Mouse (Mus musculus): Measurements from ENCODE around the gene Tmem212. TPM values are rescaled to one million over a fixed set of nuclear protein-coding genes. Genes with fewer than 3 reads are reported as not detected.

Tmem212 gene
- polyA plus RNA-seq, 1 experiment from 2014 or later = 0.82 TPM

GRCm38 (mm10) chr3:27921268-27922020 is 25.3 kb upstream of the Tmem212 start:
- no peaks in the 10 kb centered on the region for H3K4me1 ChIP-seq
- no peak overlapping the region for H3K4me2 ChIP-seq
- 93% methylated on average over 11 of the region's 11 CpGs for WGBS
- H3K9me3 ChIP-seq (replicated peaks) = no peaks in the 10 kb centered on the region
- H3K4me3 ChIP-seq (replicated peaks) = no peak overlapping the region
- H3K27ac ChIP-seq (replicated peaks) = no peak overlapping the region
- no peak for ATAC-seq (ENCODE audit: low FRiP score)
- H3K9ac ChIP-seq (replicated peaks) = no peak overlapping the region
- H3K27me3 ChIP-seq (replicated peaks) = no peaks in the 10 kb centered on the region
- no peaks in the 10 kb centered on the region for H3K36me3 ChIP-seq

DNA sequence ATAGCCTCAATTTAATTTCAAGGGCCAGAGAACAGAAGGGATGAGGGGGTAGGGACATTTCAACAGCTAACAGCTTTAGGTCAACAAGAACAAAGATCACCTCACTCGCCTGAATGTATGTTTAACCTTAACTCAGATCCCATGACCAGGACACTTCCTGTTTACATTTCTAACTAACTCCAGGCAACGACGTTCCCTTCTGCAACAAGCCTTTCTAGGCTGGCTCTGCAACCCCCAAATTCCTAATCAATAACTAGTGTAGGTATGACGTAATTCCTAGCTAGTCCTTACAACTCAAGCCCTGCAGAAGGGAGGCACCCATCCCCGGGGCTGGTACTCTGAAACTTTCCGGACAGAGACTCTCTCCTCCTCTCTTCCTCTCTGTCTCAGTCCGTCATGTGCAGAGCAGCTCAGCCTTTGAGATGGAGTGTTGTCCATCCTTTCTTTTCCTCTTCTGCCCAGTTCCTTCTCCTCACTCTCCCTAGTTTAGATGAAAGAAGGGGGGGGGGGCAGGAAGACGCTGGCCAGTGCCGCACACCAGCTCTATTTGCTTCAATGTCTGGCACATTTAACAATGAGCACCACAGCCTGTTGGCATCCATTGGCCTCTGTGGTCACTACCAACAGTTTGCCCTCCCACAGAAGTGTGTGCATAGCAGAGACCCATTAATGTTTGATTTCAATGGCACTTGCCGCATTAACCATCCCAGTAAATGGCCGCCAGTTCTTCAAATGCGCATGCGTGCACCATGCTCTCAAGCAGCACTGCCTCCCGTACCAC is 22.7 kb upstream of the Tmem212 start:
- Histone ChIP-seq H3K4me1 (no peaks in the 10 kb centered on the region), H3K36me3 (no peaks in the 10 kb centered on the region), H3K9me3 (replicated peaks) (no peaks in the 10 kb centered on the region), H3K9ac (replicated peaks) (no peak overlapping the region), H3K27me3 (replicated peaks) (no peaks in the 10 kb centered on the region), H3K4me2 (no peak overlapping the region), H3K4me3 (replicated peaks) (no peak overlapping the region), H3K27ac (replicated peaks) (no peak overlapping the region)
- 94% methylated on average over 14 of the region's 14 CpGs for WGBS
- no peak for ATAC-seq (ENCODE audit: low FRiP score)

DNA sequence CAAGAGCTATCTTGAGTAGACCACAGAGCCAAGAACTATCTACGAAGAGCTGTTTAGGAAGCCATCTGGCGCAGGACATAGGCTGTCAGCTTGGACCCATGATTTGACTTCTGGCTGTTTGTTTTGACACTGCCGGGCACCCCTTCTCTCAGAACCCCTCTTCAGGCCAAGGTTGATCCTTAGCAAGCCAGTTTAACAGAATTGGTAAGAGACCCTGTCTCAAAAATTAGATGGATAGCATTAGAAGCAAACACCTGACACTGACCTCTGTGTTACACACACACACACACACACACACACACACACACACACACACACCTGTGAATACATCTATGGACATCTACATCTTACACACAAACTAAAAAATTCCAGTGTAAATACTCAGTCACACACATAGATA is 12.8 kb upstream of the Tmem212 start:
- Histone ChIP-seq H3K4me2 (no peak overlapping the region), H3K4me1 (0 out of 2 replicates have a peak, but pooled peaks cover 4% of the 10 kb centered on the region), H3K27ac (replicated peaks) (no peak overlapping the region), H3K4me3 (replicated peaks) (no peak overlapping the region), H3K9ac (replicated peaks) (no peak overlapping the region), H3K36me3 (no peaks in the 10 kb centered on the region), H3K9me3 (replicated peaks) (0 out of 2 replicates have a peak, but pooled peaks cover 4% of the 10 kb centered on the region), H3K27me3 (replicated peaks) (no peaks in the 10 kb centered on the region)
- ATAC-seq (ENCODE audit: low FRiP score) = no peak
- 92% methylated on average over 3 of the region's 3 CpGs for WGBS

- WGBS = 77% methylated on average over 2 of the region's 2 CpGs
These were observed 12.1 kb upstream of the Tmem212 start for GRCm38 (mm10) chr3:27908316-27908715.

GRCm38 (mm10) chr3:27907301-27907700 is 11.1 kb upstream of the Tmem212 start:
- 84% methylated on average over 2 of the region's 2 CpGs for WGBS
- no peak for ATAC-seq (ENCODE audit: low FRiP score)

More at GRCm38 (mm10) chr3:27908316-27908715, 12.1 kb upstream of the Tmem212 start:
- ATAC-seq (ENCODE audit: low FRiP score) = no peak
- Histone ChIP-seq H3K9ac (replicated peaks) (no peak overlapping the region), H3K27me3 (replicated peaks) (no peaks in the 10 kb centered on the region), H3K9me3 (replicated peaks) (0 out of 2 replicates have a peak, but pooled peaks cover 4% of the 10 kb centered on the region), H3K4me1 (0 out of 2 replicates have a peak, but pooled peaks cover 4% of the 10 kb centered on the region), H3K4me2 (no peak overlapping the region), H3K36me3 (no peaks in the 10 kb centered on the region), H3K27ac (replicated peaks) (no peak overlapping the region), H3K4me3 (replicated peaks) (no peak overlapping the region)

DNA sequence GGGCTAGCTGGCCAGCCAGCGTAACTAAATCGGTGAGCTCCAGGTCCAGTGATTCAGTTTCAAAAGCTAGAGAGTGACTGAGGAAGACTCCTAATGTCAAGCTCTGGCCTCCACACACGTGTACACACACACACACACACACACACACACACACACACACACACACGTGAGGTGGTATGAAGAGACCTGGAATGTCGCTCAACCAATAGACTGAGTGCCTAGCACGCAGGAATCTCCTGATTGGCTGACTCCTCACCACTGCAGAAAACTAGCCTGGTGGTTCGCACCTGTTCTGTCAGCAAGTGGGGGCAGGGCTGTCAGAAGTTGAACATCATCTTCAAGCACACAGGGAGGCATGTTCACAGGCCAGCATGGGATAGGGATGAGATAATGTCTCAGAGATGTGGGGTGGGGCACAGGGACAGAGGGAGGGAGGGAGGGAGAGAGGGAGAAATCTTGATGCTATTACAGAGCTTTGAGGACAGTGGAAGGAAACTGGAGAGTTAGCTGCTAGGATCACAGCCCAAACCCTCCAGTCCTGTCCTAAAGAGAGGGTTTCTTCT is 10.6 kb upstream of the Tmem212 start:
- Histone ChIP-seq H3K4me3 (replicated peaks) (no peak overlapping the region), H3K4me2 (no peak overlapping the region), H3K27me3 (replicated peaks) (no peaks in the 10 kb centered on the region), H3K9ac (replicated peaks) (no peak overlapping the region), H3K4me1 (0 out of 2 replicates have a peak, but pooled peaks cover 4% of the 10 kb centered on the region), H3K27ac (replicated peaks) (no peak overlapping the region), H3K36me3 (no peaks in the 10 kb centered on the region), H3K9me3 (replicated peaks) (0 out of 2 replicates have a peak, but pooled peaks cover 4% of the 10 kb centered on the region)
- WGBS = 93% methylated on average over 7 of the region's 7 CpGs
- ATAC-seq (ENCODE audit: low FRiP score) = no peak

More at GRCm38 (mm10) chr3:27907301-27907700, 11.1 kb upstream of the Tmem212 start:
- no peak overlapping the region for H3K4me3 ChIP-seq (replicated peaks)
- no peak overlapping the region for H3K27ac ChIP-seq (replicated peaks)
- H3K27me3 ChIP-seq (replicated peaks) = no peaks in the 10 kb centered on the region
- 0 out of 2 replicates have a peak, but pooled peaks cover 4% of the 10 kb centered on the region for H3K9me3 ChIP-seq (replicated peaks)
- no peak overlapping the region for H3K4me2 ChIP-seq
- H3K9ac ChIP-seq (replicated peaks) = no peak overlapping the region
- 0 out of 2 replicates have a peak, but pooled peaks cover 4% of the 10 kb centered on the region for H3K4me1 ChIP-seq
- no peaks in the 10 kb centered on the region for H3K36me3 ChIP-seq

DNA sequence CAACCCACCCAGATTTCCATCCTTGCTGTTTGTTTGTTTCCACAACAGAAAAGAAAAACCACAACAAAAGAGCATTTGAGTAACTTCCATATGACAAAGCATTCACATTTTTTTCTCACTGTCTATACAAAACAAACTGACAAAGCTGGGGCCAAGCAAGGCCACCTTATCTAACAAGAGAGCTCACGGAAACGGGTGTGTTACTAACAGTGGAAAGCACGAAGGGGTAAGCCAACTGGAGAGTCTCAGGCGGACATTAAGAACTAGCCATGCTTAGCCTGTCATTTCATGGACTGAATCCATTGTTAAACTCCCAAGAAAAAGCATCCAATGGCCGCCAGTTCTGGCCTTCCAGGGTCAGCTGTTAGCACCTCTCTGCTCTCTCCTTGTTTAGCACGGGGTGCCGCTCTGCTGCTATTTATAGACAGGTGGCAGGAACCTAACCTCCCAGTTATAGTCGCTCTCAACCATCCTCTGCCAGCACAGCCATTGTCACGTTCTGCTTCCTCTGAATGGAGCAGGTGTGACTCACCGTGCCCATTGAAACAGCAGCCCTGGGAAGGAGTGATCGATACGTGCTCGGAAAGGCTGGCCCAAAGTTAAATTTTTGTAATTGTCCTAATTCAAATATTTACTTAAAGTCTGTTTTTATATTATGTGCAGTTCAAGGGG is 8.6 kb upstream of the Tmem212 start:
- Histone ChIP-seq H3K4me3 (replicated peaks) (no peak overlapping the region), H3K27ac (replicated peaks) (no peak overlapping the region), H3K36me3 (no peaks in the 10 kb centered on the region), H3K4me2 (no peak overlapping the region), H3K9ac (replicated peaks) (no peak overlapping the region), H3K4me1 (0 out of 2 replicates have a peak, but pooled peaks cover 4% of the 10 kb centered on the region), H3K27me3 (replicated peaks) (no peaks in the 10 kb centered on the region), H3K9me3 (replicated peaks) (0 out of 2 replicates have a peak, but pooled peaks cover 4% of the 10 kb centered on the region)
- 64% methylated on average over 13 of the region's 13 CpGs for WGBS
- ATAC-seq (ENCODE audit: low FRiP score) = no peak

GRCm38 (mm10) chr3:27901846-27902245 is 5.7 kb upstream of the Tmem212 start:
- H3K4me3 ChIP-seq (replicated peaks) = no peak overlapping the region
- WGBS = 93% methylated on average over 6 of the region's 6 CpGs
- no peak overlapping the region for H3K4me2 ChIP-seq
- ATAC-seq (ENCODE audit: low FRiP score) = no peak
- H3K4me1 ChIP-seq = 0 out of 2 replicates have a peak, but pooled peaks cover 4% of the 10 kb centered on the region
- no peaks in the 10 kb centered on the region for H3K36me3 ChIP-seq
- no peak overlapping the region for H3K27ac ChIP-seq (replicated peaks)
- H3K27me3 ChIP-seq (replicated peaks) = no peaks in the 10 kb centered on the region
- H3K9ac ChIP-seq (replicated peaks) = no peak overlapping the region
- no peaks in the 10 kb centered on the region for H3K9me3 ChIP-seq (replicated peaks)

GRCm38 (mm10) chr3:27899012-27899726 is 3.0 kb upstream of the Tmem212 start:
- Histone ChIP-seq H3K9ac (replicated peaks) (no peak overlapping the region), H3K9me3 (replicated peaks) (no peaks in the 10 kb centered on the region), H3K4me1 (no peaks in the 10 kb centered on the region), H3K4me2 (no peak overlapping the region), H3K4me3 (replicated peaks) (no peak overlapping the region), H3K36me3 (no peaks in the 10 kb centered on the region), H3K27ac (replicated peaks) (no peak overlapping the region), H3K27me3 (replicated peaks) (no peaks in the 10 kb centered on the region)
- ATAC-seq (ENCODE audit: low FRiP score) = no peak
- 72% methylated on average over 13 of the region's 13 CpGs for WGBS

DNA sequence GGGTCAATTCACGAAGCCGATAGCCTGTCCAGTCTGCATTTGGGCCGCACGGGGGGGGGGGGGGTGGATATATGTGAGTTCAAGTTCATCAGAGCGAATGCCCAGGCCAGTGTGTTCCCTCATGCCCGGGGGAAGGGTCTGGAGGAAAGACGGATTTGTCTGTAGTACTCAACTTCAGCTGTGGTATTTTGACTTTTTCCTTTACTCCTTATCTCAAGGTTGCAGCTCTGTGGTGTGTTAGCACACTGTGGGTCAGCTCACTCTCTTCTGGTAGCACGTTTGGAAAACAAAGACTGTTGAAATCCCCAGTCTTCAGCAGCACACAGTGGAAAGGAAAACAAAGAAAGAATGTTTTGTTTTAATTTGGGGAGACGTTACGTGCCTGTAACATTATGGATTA is 2.0 kb upstream of the Tmem212 start:
- WGBS = 80% methylated on average over 10 of the region's 10 CpGs
- ATAC-seq (ENCODE audit: low FRiP score) = no peak

More for the DNA sequence above, 2.0 kb upstream of the Tmem212 start:
- Histone ChIP-seq H3K27ac (replicated peaks) (no peak overlapping the region), H3K4me2 (no peak overlapping the region), H3K4me3 (replicated peaks) (no peak overlapping the region), H3K36me3 (no peaks in the 10 kb centered on the region), H3K9me3 (replicated peaks) (no peaks in the 10 kb centered on the region), H3K4me1 (no peaks in the 10 kb centered on the region), H3K9ac (replicated peaks) (no peak overlapping the region), H3K27me3 (replicated peaks) (no peaks in the 10 kb centered on the region)
